Mouse (Mus musculus) heart, embryonic 14.5 days (tissue): Measurements from ENCODE around the gene Gipc3. TPM values are rescaled to one million over a fixed set of nuclear protein-coding genes. Genes with fewer than 3 reads are reported as not detected.
A peak's percentile ranks its signal among the peaks of the same experiment; 100 is the strongest.

Experiments used
- ATAC-seq: fragments of 200-750 bp; cut with Nextera tagmentation; 2 replicates; pipeline ENCODE4 v1.8.0; 2017; ENCODE audit warnings: low read depth, moderate TSS enrichment; ENCODE audit not compliant: insufficient number of reproducible peaks, insufficient read depth, low FRiP score
- H3K27ac ChIP-seq, 2 experiments: fragments of 200-500 bp in 1 of 2; fragments of 300-500 bp in 1 of 2; sonication (generic) in 1 of 2; replicated peaks in 1 of 2; 2 replicates each; pipeline ENCODE4 v1.5.1; 2012 to 2014; ENCODE audit warnings: low read depth in 2 of 2, low read length in 2 of 2, control low read depth in 1 of 2, mild to moderate bottlenecking in 1 of 2, mixed read lengths in 1 of 2; ENCODE audit not compliant: control insufficient read depth in 1 of 2, insufficient read depth in 1 of 2
- H3K27me3 ChIP-seq: fragments of 300-500 bp; sonication (generic); 2 replicates; pipeline ENCODE4 v1.6.1; 2014; ENCODE audit warnings: mild to moderate bottlenecking, low read length, control low read depth; ENCODE audit not compliant: control insufficient read depth, insufficient read depth
- H3K36me3 ChIP-seq: fragments of 300-500 bp; sonication (generic); 2 replicates; pipeline ENCODE4 v1.6.1; 2014; ENCODE audit warnings: mild to moderate bottlenecking, control low read depth, low read length, mixed read lengths; ENCODE audit not compliant: control insufficient read depth, insufficient read depth
- H3K4me1 ChIP-seq, 2 experiments: fragments of 200-500 bp in 1 of 2; fragments of 300-500 bp in 1 of 2; sonication (generic) in 1 of 2; 2 replicates each; pipeline ENCODE4 v1.6.1; 2012 to 2014; ENCODE audit warnings: low read length in 2 of 2, control low read depth in 1 of 2, mixed read lengths in 1 of 2; ENCODE audit not compliant: control insufficient read depth in 2 of 2, insufficient read depth in 2 of 2
- H3K4me2 ChIP-seq: fragments of 300-500 bp; sonication (generic); 2 replicates; pipeline ENCODE4 v1.6.1; 2014; ENCODE audit warnings: mild to moderate bottlenecking, low read length
- H3K4me3 ChIP-seq, 2 experiments: fragments of 200-500 bp in 1 of 2; fragments of 300-500 bp in 1 of 2; sonication (generic) in 1 of 2; 2 replicates each; pipeline ENCODE4 v1.5.1; 2012 to 2014; ENCODE audit warnings: low read length in 2 of 2, mild to moderate bottlenecking in 2 of 2, control low read depth in 1 of 2, low read depth in 1 of 2, moderate library complexity in 1 of 2; ENCODE audit not compliant: control insufficient read depth in 1 of 2, insufficient read depth in 1 of 2
- H3K9ac ChIP-seq: fragments of 300-500 bp; sonication (generic); 2 replicates; pipeline ENCODE4 v1.6.1; 2014; ENCODE audit warnings: mild to moderate bottlenecking, low read length
- H3K9me3 ChIP-seq: fragments of 300-500 bp; sonication (generic); 2 replicates; pipeline ENCODE4 v1.6.1; 2016; ENCODE audit warnings: low read length, control low read depth; ENCODE audit not compliant: control insufficient read depth
- WGBS: fragments of 180-500 bp; shearing (Covaris S2); extraction: QIAGEN DNeasy Blood & Tissue Kit; methylation state at CpG from one replicate; pipeline ENCODE4 v1.1.7; 2014; 5-methylcytosine and 5-hydroxymethylcytosine counted together
- polyA plus RNA-seq: library from polyadenylated mRNA; unstranded; fragments of >200 nt; fragmentation: Nextera tagmentation; extraction: Ambion mirVana; gene quantifications from 2 replicates; pipeline ENCODE4 v1.2.1, GENCODE M21; 2014

Gene Gipc3
- polyA plus RNA-seq, 1 experiment from 2014 or later, result 0.11 TPM

DNA sequence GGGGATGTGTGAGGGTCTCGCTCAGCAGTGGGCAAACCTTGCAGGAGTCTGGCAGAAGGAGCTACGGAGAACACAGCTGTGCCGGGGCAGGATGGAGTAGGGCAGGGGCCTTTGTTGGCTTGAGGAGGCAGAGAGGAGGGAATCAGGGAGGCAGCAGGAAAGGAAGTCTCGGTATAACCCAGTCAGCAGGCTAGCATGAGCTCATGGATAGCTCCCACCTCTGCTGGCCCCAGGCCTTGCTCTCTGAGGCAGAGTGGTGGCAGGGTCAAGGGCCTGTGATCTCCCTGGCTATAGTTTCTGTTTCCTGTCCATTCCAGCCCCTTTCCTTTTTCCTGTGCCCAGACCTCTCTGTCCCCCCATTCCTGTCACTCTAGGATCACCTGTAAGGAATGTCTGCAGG is 40.8 kb downstream of the Gipc3 start:
- no peaks in the 10 kb centered on the region for H3K27me3 ChIP-seq
- 44% methylated on average over 4 of the region's 4 CpGs for WGBS
- no peak overlapping the region for H3K4me3 ChIP-seq
- peak overlapping the region; percentile 8 to 74 for H3K27ac ChIP-seq
- ATAC-seq, result no peak
- no peaks in the 10 kb centered on the region for H3K9me3 ChIP-seq
- peak overlapping the region; percentile 55 for H3K9ac ChIP-seq
- peak overlapping the region; percentile 48 for H3K4me2 ChIP-seq
- peaks cover 18% of the 10 kb centered on the region for H3K36me3 ChIP-seq
- peaks cover 47 to 68% of the 10 kb centered on the region in 2 experiments for H3K4me1 ChIP-seq

DNA sequence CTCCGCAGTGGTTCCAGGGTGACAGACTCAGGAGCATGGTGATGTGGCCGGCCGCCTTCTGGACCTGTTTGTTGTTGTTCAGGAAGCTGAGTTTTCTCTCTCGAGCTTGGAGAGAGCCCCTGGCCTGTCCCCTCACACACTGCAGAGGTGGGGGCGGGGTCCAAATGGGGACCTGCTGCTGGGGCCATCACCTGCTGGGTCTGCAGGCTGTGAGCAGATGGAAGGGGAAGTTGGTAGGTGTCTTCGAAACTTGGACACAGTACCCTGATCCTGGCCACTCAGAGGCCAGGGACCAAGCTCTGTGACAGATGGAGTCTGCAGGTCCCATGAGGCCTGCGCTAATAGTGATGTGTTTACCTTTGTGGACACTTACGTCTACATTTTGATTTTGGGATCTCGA is 41.7 kb downstream of the Gipc3 start:
- no peak overlapping the region for H3K4me3 ChIP-seq
- no peak overlapping the region for H3K27ac ChIP-seq
- H3K36me3 ChIP-seq, result peaks cover 9% of the 10 kb centered on the region
- H3K4me2 ChIP-seq, result no peak overlapping the region
- H3K27me3 ChIP-seq, result no peaks in the 10 kb centered on the region
- peaks cover 48 to 70% of the 10 kb centered on the region in 2 experiments for H3K4me1 ChIP-seq
- H3K9me3 ChIP-seq, result no peaks in the 10 kb centered on the region
- no peak overlapping the region for H3K9ac ChIP-seq
- no peak for ATAC-seq
- WGBS, result 78% methylated on average over 9 of the region's 9 CpGs

DNA sequence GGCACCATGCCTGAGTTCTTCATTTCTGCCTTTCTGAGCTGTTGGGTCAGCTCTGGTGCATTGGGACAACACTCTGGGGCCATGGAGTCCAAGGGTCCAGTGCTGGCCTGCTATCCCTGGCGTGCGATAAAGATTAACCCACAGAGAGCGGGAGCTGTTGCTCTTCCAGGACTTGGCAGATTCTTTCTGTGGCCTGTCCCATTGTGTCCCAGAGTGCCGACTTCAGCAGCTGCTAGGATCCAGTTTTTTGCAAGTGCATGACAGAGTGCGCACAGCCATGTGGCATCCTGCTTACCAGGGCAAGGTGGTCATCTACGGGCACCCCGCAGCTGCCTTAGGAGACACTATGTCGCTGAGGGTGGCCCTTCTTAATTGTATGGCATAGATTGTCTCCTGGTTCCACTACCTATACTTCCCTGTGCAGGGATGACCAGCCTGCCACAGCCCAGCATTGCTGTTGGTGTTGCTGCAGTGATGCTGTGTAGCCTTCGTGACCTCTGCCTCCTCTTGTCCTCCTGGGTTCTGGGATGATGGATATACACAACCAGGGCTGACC is 42.6 kb downstream of the Gipc3 start:
- no peak for ATAC-seq
- peaks cover 49 to 70% of the 10 kb centered on the region in 2 experiments for H3K4me1 ChIP-seq
- H3K27me3 ChIP-seq, result no peaks in the 10 kb centered on the region
- H3K27ac ChIP-seq, result no peak overlapping the region
- H3K9me3 ChIP-seq, result no peaks in the 10 kb centered on the region
- no peak overlapping the region for H3K4me3 ChIP-seq
- no peak overlapping the region for H3K4me2 ChIP-seq
- WGBS, result 72% methylated on average over 9 of the region's 9 CpGs
- H3K9ac ChIP-seq, result no peak overlapping the region
- no peaks in the 10 kb centered on the region; the same call in 1 of the 2 replicates for H3K36me3 ChIP-seq

DNA sequence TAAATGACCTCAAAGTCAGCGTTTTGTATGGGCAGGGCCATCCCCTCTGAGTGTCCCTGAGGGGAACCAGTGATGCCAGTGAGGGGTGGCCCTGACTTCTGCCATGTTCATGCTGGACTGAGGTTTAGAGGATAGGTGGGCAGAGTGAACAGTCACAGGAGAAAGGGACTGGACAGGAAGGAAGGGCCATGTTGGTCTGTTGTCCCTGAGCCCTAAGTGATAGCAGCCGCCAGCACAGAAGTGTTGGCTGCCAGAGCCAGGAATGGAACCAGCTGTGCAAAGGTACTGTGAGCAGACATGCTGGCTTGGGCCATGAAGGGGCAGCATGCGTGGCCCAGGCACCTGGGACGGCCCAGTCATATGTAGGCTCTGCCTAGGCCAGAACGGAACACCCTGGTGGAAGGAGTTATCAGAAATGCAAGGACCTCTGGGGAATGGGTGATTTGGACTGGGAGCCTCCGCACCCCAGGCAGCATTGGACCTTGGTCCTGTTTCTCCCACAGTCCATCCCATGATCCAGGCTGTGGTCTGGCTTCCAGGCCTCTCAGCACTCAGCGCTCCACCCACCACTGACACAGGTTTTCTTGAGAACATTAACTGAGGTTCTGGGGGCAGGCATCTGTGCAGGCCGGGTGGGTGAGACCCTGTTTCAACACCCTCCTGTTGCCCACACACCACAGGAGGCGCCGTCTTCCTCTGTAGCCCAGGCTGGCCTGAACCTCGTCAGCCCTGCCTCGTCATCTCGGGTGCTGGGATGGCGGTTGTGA is 43.3 kb downstream of the Gipc3 start:
- H3K27ac ChIP-seq, result no peak overlapping the region
- H3K4me3 ChIP-seq, result no peak overlapping the region
- H3K4me2 ChIP-seq, result no peak overlapping the region
- H3K9ac ChIP-seq, result peak overlapping the region; percentile 34; the same call in 1 of the 2 replicates
- peaks cover 50 to 71% of the 10 kb centered on the region in 2 experiments for H3K4me1 ChIP-seq
- no peaks in the 10 kb centered on the region; the same call in 1 of the 2 replicates for H3K36me3 ChIP-seq
- WGBS, result 84% methylated on average over 14 of the region's 14 CpGs
- no peak for ATAC-seq
- H3K27me3 ChIP-seq, result no peaks in the 10 kb centered on the region
- no peaks in the 10 kb centered on the region for H3K9me3 ChIP-seq

DNA sequence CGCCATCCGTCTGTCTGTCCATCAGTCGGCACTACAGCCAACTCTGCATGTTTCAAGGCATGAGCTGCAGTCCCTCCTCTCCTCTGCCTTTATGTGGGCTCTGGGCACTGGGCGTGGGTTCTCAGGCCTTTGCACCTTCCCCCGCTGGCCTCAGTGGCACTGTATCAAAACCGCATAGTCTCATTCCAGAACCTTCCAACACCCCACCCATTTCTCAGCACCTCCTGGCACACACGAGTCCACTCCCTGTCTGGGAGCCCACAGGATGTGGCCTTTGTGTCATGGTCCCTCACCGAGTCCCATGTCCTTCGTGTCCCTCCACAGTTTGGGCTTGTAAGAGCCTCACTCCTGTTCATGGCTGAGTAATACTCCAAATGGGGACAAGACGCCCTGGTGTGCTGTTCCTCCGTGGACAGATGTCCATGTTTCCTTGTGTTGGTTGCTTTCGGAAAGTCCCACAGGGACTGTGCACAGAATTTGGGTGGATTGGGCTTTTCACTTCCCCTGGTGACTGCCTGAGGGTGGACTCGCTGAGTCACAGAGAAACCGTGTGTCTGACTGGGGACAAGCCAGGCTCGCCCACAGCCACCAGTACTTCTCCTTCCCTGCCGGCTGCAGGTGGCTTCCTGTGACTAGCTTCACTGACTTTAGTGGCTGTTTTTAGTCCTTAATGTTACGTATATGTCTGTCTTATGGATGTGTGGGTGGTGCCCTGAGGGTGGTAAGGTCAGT is 44.5 kb downstream of the Gipc3 start:
- Histone ChIP-seq H3K4me3 (no peak overlapping the region), H3K27me3 (no peaks in the 10 kb centered on the region), H3K9ac (0 out of 2 replicates have a peak overlapping the region, but pooled peaks have one; percentile 54), H3K36me3 (no peaks in the 10 kb centered on the region; the same call in 1 of the 2 replicates), H3K9me3 (no peaks in the 10 kb centered on the region), H3K4me1 (peaks cover 61 to 72% of the 10 kb centered on the region in 2 experiments), H3K4me2 (no peak overlapping the region), H3K27ac (peak overlapping the region; percentile 62 to 71)
- no peak for ATAC-seq
- WGBS, result 87% methylated on average over 17 of the region's 17 CpGs

- H3K27me3 ChIP-seq, result no peaks in the 10 kb centered on the region
- peak; percentile 61 for ATAC-seq
- H3K4me1 ChIP-seq, result peaks cover 55 to 66% of the 10 kb centered on the region in 2 experiments
- H3K9me3 ChIP-seq, result no peaks in the 10 kb centered on the region
- H3K4me3 ChIP-seq, result no peak overlapping the region
- H3K36me3 ChIP-seq, result no peaks in the 10 kb centered on the region; the same call in 1 of the 2 replicates
- H3K27ac ChIP-seq, result peak overlapping the region; percentile 62 to 71
- H3K9ac ChIP-seq, result peak overlapping the region; percentile 54
- peak overlapping the region; percentile 26 for H3K4me2 ChIP-seq
- WGBS, result 23% methylated on average over 10 of the region's 10 CpGs
Measured at GRCm38 (mm10) chr10:81297845-81298244, 45.2 kb downstream of the Gipc3 start.

DNA sequence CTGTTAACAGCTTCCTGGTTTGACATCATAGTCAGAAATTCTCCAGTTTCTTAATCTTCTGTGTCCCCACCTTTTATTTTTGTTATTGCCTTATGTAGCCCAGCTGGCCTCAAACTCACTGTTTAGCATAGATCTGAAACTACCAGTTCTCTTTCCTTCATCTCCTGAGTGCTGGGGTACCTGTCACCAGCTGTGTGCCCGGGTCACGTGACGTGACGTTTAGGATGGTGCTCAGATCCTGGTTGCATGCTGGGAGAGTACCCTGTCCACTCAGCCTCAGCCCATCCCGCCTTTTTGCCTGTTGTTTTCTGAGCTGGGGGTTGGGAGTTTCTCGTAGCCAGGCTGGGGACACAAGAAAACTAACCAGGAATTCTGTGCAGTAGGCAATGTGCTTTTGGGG is 45.8 kb downstream of the Gipc3 start:
- peaks cover 50 to 60% of the 10 kb centered on the region in 2 experiments for H3K4me1 ChIP-seq
- peak overlapping the region; percentile 26 for H3K4me2 ChIP-seq
- H3K9me3 ChIP-seq, result no peaks in the 10 kb centered on the region
- peak overlapping the region; percentile 62 to 71 for H3K27ac ChIP-seq
- 83% methylated on average over 6 of the region's 6 CpGs for WGBS
- H3K27me3 ChIP-seq, result no peaks in the 10 kb centered on the region
- no peaks in the 10 kb centered on the region; the same call in 1 of the 2 replicates for H3K36me3 ChIP-seq
- no peak overlapping the region for H3K4me3 ChIP-seq
- H3K9ac ChIP-seq, result peak overlapping the region; percentile 54
- ATAC-seq, result no peak
